Mouse (Mus musculus) liver, embryonic 14.5 days (tissue): ENCODE results near the gene Ttf2.
A peak's percentile ranks its signal among the peaks of the same experiment; 100 is the strongest.

Source experiments
- CTCF ChIP-seq: IDR thresholded peaks from 2 replicates; pipeline ENCODE4 v1.5.1; 2016; ENCODE audit warnings: antibody characterized with exemption, low read depth, control low read depth
- EP300 ChIP-seq: IDR thresholded peaks from 2 replicates; pipeline ENCODE4 v1.6.1; 2016; ENCODE audit warnings: antibody characterized with exemption, low read depth

GRCm38 (mm10) chr3:100906916-100907315 is 62.5 kb downstream of the Ttf2 start:
- no peak for TF ChIP-seq EP300
- peak; percentile 26 for TF ChIP-seq CTCF
